Mouse (Mus musculus): Measurements from ENCODE around the gene Numb. TPM values are rescaled to one million over a fixed set of nuclear protein-coding genes. Genes with fewer than 3 reads are reported as not detected.

The Numb gene
- polyA plus RNA-seq, 1 experiment, result 11.2 TPM

GRCm38 (mm10) chr12:83926061-83926460 is 4.3 kb upstream of the Numb start:
- H3K79me3 ChIP-seq (ENCODE audit: low read depth), result no peaks in the 10 kb centered on the region
- H3ac ChIP-seq (ENCODE audit: control insufficient read depth, insufficient read length, low read depth), result no peak overlapping the region
- no peak overlapping the region for H3K4me3 ChIP-seq (ENCODE audit: insufficient read depth, poor library complexity, severe bottlenecking)
- H3K36me3 ChIP-seq (ENCODE audit: control insufficient read depth, insufficient read depth), result no peaks in the 10 kb centered on the region
- TF ChIP-seq MYOD1 (IDR thresholded peaks at IDR 0.05; ENCODE audit: control insufficient read depth, insufficient read length, low read depth) (no peak), CEBPB (IDR thresholded peaks at IDR 0.05; ENCODE audit: low read depth) (no peak), USF1 (IDR thresholded peaks at IDR 0.05; ENCODE audit: low read depth) (no peak), MYOG (IDR thresholded peaks at IDR 0.05; ENCODE audit: control insufficient read depth, extremely low read depth, insufficient read length) (no peak), CTCF (IDR thresholded peaks at IDR 0.05; ENCODE audit: control insufficient read depth, insufficient read depth, insufficient read length) (no peak), FOSL1 (IDR thresholded peaks at IDR 0.05; ENCODE audit: insufficient read depth, low read length, poor library complexity, severe bottlenecking) (no peak), MAX (IDR thresholded peaks at IDR 0.05) (no peak)
- H3K79me2 ChIP-seq (ENCODE audit: control insufficient read depth, insufficient read depth), result peaks cover 4% of the 10 kb centered on the region
- H3K27me3 ChIP-seq (ENCODE audit: control insufficient read depth, insufficient read depth, insufficient read length), result no peaks in the 10 kb centered on the region

- H3K79me3 ChIP-seq (ENCODE audit: low read depth), result peaks cover 2% of the 10 kb centered on the region
Observed at GRCm38 (mm10) chr12:83925160-83925703, 3.5 kb upstream of the Numb start.

GRCm38 (mm10) chr12:83924332-83924731 is 2.6 kb upstream of the Numb start:
- no peak overlapping the region for H3ac ChIP-seq (ENCODE audit: control insufficient read depth, insufficient read length, low read depth)
- peaks cover 21% of the 10 kb centered on the region for H3K79me2 ChIP-seq (ENCODE audit: control insufficient read depth, insufficient read depth)
- no peaks in the 10 kb centered on the region for H3K27me3 ChIP-seq (ENCODE audit: control insufficient read depth, insufficient read depth, insufficient read length)
- H3K4me3 ChIP-seq (ENCODE audit: insufficient read depth, poor library complexity, severe bottlenecking), result no peak overlapping the region
- H3K36me3 ChIP-seq (ENCODE audit: control insufficient read depth, insufficient read depth), result no peaks in the 10 kb centered on the region
- no peak for TF ChIP-seq CEBPB (IDR thresholded peaks at IDR 0.05; ENCODE audit: low read depth)
- TF ChIP-seq MAX (IDR thresholded peaks at IDR 0.05), result no peak
- no peak for TF ChIP-seq USF1 (IDR thresholded peaks at IDR 0.05; ENCODE audit: low read depth)
- TF ChIP-seq MYOD1 (IDR thresholded peaks at IDR 0.05; ENCODE audit: control insufficient read depth, insufficient read length, low read depth), result no peak
- TF ChIP-seq CTCF (IDR thresholded peaks at IDR 0.05; ENCODE audit: control insufficient read depth, insufficient read depth, insufficient read length), result no peak
- no peak for TF ChIP-seq FOSL1 (IDR thresholded peaks at IDR 0.05; ENCODE audit: insufficient read depth, low read length, poor library complexity, severe bottlenecking)
- TF ChIP-seq MYOG (IDR thresholded peaks at IDR 0.05; ENCODE audit: control insufficient read depth, extremely low read depth, insufficient read length), result no peak
- peaks cover 2% of the 10 kb centered on the region for H3K79me3 ChIP-seq (ENCODE audit: low read depth)

More at GRCm38 (mm10) chr12:83925160-83925703, 3.5 kb upstream of the Numb start:
- TF ChIP-seq CEBPB (IDR thresholded peaks at IDR 0.05; ENCODE audit: low read depth), result no peak
- no peak overlapping the region for H3K4me3 ChIP-seq (ENCODE audit: insufficient read depth, poor library complexity, severe bottlenecking)
- no peaks in the 10 kb centered on the region for H3K27me3 ChIP-seq (ENCODE audit: control insufficient read depth, insufficient read depth, insufficient read length)
- H3K79me2 ChIP-seq (ENCODE audit: control insufficient read depth, insufficient read depth), result peaks cover 12% of the 10 kb centered on the region
- no peaks in the 10 kb centered on the region for H3K36me3 ChIP-seq (ENCODE audit: control insufficient read depth, insufficient read depth)
- no peak overlapping the region for H3ac ChIP-seq (ENCODE audit: control insufficient read depth, insufficient read length, low read depth)

GRCm38 (mm10) chr12:83923486-83923859 is 1.7 kb upstream of the Numb start:
- Histone ChIP-seq H3K79me2 (ENCODE audit: control insufficient read depth, insufficient read depth) (peaks cover 30% of the 10 kb centered on the region), H3K36me3 (ENCODE audit: control insufficient read depth, insufficient read depth) (no peaks in the 10 kb centered on the region), H3K27me3 (ENCODE audit: control insufficient read depth, insufficient read depth, insufficient read length) (no peaks in the 10 kb centered on the region), H3K4me3 (ENCODE audit: insufficient read depth, poor library complexity, severe bottlenecking) (no peak overlapping the region), H3K79me3 (ENCODE audit: low read depth) (peaks cover 2% of the 10 kb centered on the region), H3ac (ENCODE audit: control insufficient read depth, insufficient read length, low read depth) (no peak overlapping the region)
- TF ChIP-seq CEBPB (IDR thresholded peaks at IDR 0.05; ENCODE audit: low read depth) (no peak), MYOD1 (IDR thresholded peaks at IDR 0.05; ENCODE audit: control insufficient read depth, insufficient read length, low read depth) (no peak), MYOG (IDR thresholded peaks at IDR 0.05; ENCODE audit: control insufficient read depth, extremely low read depth, insufficient read length) (no peak), MAX (IDR thresholded peaks at IDR 0.05) (no peak), CTCF (IDR thresholded peaks at IDR 0.05; ENCODE audit: control insufficient read depth, insufficient read depth, insufficient read length) (no peak), USF1 (IDR thresholded peaks at IDR 0.05; ENCODE audit: low read depth) (no peak), FOSL1 (IDR thresholded peaks at IDR 0.05; ENCODE audit: insufficient read depth, low read length, poor library complexity, severe bottlenecking) (no peak)

GRCm38 (mm10) chr12:83922724-83923485 is 1.2 kb upstream of the Numb start:
- TF ChIP-seq MAX (IDR thresholded peaks at IDR 0.05), result no peak
- TF ChIP-seq CEBPB (IDR thresholded peaks at IDR 0.05; ENCODE audit: low read depth), result no peak
- no peak for TF ChIP-seq MYOG (IDR thresholded peaks at IDR 0.05; ENCODE audit: control insufficient read depth, extremely low read depth, insufficient read length)
- TF ChIP-seq CTCF (IDR thresholded peaks at IDR 0.05; ENCODE audit: control insufficient read depth, insufficient read depth, insufficient read length), result no peak
- no peak for TF ChIP-seq USF1 (IDR thresholded peaks at IDR 0.05; ENCODE audit: low read depth)
- TF ChIP-seq FOSL1 (IDR thresholded peaks at IDR 0.05; ENCODE audit: insufficient read depth, low read length, poor library complexity, severe bottlenecking), result no peak
- no peak for TF ChIP-seq MYOD1 (IDR thresholded peaks at IDR 0.05; ENCODE audit: control insufficient read depth, insufficient read length, low read depth)
- peak overlapping the region; percentile 43 for H3K4me3 ChIP-seq (ENCODE audit: insufficient read depth, poor library complexity, severe bottlenecking)
- H3K27me3 ChIP-seq (ENCODE audit: control insufficient read depth, insufficient read depth, insufficient read length), result no peaks in the 10 kb centered on the region
- H3K79me2 ChIP-seq (ENCODE audit: control insufficient read depth, insufficient read depth), result peaks cover 35% of the 10 kb centered on the region
- H3K79me3 ChIP-seq (ENCODE audit: low read depth), result peaks cover 2% of the 10 kb centered on the region
- no peak overlapping the region for H3ac ChIP-seq (ENCODE audit: control insufficient read depth, insufficient read length, low read depth)
- no peaks in the 10 kb centered on the region for H3K36me3 ChIP-seq (ENCODE audit: control insufficient read depth, insufficient read depth)
